Mouse (Mus musculus): Measurements from ENCODE around the gene Rln1. TPM values are rescaled to one million over a fixed set of nuclear protein-coding genes. Genes with fewer than 3 reads are reported as not detected.

The Rln1 gene
- polyA plus RNA-seq, 1 experiment from 2014 or later = 0.51 TPM

DNA sequence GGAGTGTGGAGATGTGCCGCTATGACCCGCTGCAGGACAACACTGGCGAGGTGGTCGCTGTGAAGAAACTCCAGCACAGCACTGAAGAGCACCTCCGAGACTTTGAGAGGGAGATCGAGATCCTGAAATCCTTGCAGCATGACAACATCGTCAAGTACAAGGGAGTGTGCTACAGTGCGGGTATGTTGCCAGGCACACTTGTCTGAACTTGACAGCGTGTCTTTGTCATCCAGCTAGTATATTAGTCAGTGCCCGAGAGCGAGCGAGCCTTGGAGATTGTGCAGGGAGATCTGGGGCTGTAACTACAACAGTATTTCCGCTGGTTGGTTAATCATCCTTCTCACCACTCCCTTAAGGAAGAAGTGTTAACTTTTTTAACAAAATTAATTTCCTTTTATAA lies 33.6 kb downstream of the Rln1 start:
- DNase-seq (ENCODE audit: low spot score) = no peak

GRCm38 (mm10) chr19:29297366-29297765 lies 37.1 kb downstream of the Rln1 start:
- DNase-seq (ENCODE audit: low spot score) = no peak

DNA sequence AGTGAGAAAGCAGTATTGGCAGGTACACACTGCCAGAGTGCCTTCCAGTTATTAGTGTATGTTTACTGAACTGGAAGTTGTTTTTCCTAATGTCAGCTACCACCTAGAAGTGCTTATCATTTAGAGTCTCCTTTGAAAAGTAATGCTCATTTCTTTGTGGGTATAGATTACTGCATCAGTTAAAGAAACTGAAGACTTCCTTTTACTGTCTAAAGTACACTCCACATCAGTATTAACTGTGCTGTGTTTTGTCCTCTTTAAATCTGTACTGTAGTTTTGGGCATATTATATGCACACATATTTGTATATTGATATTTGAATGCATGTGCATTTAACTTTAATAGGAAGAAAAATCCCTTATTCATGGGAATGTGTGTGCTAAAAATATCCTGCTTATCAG lies 38.3 kb downstream of the Rln1 start:
- DNase-seq (ENCODE audit: low spot score) = no peak

DNA sequence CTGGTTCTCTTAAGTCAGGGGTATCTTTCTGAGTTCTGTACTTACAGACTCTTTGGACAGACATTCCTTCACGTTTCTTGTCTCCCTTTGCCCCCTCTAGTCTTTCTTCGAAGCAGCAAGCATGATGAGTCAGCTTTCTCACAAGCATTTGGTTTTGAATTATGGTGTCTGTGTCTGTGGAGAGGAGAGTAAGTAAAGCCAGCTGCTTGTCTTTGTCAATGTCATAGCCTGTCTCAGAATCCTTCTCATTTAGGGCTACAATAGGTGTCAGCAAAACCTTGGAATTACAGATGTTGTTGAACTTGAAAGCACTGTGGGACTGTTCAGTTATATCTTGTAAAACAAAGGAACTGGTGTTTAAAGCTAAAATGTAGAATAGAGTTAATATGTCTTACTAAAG lies 39.7 kb downstream of the Rln1 start:
- no peak for DNase-seq (ENCODE audit: low spot score)

DNA sequence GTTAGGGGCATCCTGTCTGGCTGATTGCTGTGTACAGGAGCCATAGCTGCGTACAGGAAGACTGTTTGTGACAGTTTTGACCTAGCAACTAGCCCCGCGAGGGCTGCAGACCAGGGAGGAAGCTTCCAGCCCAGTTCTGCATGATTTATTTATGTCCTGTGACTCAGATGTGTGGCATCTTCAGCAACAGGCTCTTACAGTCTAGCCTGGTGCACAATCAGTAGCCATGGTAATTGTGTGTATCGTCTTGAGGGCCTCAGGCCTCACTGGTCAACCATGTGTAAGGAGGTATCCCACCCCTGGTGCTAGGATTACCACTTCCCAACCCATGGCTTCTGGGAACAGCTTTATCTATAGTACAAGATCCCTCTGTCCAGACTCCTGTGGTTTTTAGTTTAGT lies 41.9 kb downstream of the Rln1 start:
- DNase-seq (ENCODE audit: low spot score) = no peak

GRCm38 (mm10) chr19:29291532-29291931 lies 42.9 kb downstream of the Rln1 start:
- no peak for DNase-seq (ENCODE audit: low spot score)

DNA sequence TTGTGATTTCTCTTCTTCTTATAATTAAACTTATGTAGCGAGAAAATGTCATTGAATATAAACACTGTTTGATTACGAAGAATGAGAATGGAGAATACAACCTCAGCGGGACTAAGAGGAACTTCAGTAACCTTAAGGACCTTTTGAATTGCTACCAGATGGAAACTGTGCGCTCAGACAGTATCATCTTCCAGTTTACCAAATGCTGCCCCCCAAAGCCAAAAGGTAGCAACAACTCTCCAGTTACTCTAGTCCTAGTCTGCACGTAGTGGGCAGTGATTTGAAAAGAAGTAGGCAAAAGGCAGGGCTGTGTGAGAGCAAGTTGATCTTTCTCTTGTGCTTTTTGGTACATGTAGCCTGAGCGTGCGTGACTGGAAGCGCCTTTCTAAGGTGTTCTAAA lies 46.6 kb downstream of the Rln1 start:
- no peak for DNase-seq (ENCODE audit: low spot score)

DNA sequence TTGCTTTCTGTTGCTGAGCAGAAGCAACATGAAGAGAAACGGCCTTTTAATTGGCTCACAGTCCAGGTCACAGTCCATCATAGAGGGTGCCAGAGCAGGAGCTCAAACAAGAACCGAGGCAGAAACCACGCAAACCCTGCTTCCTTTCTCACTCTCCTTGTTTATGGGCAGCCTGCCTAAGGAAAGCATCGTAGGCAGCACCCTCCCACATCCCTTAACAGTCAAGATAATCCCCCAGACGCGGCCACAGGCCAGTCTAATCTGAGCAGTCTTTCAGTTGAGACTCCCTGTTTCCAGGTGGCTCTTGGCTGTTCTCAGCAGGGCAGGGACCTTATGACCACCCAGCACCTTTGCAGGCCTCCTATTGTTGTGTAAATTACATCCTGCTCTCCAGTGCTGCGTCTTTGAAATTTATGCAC lies 49.0 kb downstream of the Rln1 start:
- DNase-seq (ENCODE audit: low spot score) = no peak

Other genes starting within 250 kb of the Rln1 start
- 49.5 and 52.2 TPM in 2 replicates for gene Rcl1, start 233.3 kb downstream of the Rln1 start, polyA plus RNA-seq (2015; fragmentation: Nextera tagmentation; extraction: Ambion mirVana)
- gene Jak2, start 82.8 kb downstream of the Rln1 start, polyA plus RNA-seq (2015; fragmentation: Nextera tagmentation; extraction: Ambion mirVana) = 15.8 and 16.7 TPM in 2 replicates
- gene Insl6, start 9.3 kb downstream of the Rln1 start, polyA plus RNA-seq (2015; fragmentation: Nextera tagmentation; extraction: Ambion mirVana) = 13.5 and 15.1 TPM in 2 replicates
- 308 and 317 TPM in 2 replicates for gene Plgrkt, start 32.7 kb upstream of the Rln1 start, polyA plus RNA-seq (2015; fragmentation: Nextera tagmentation; extraction: Ambion mirVana)
- 11.3 and 12.0 TPM in 2 replicates for gene Cd274, start 32.8 kb upstream of the Rln1 start, polyA plus RNA-seq (2015; fragmentation: Nextera tagmentation; extraction: Ambion mirVana)
- 4.6 and 4.9 TPM in 2 replicates for gene Pdcd1lg2, start 76.2 kb upstream of the Rln1 start, polyA plus RNA-seq (2015; fragmentation: Nextera tagmentation; extraction: Ambion mirVana)
- 13.4 and 16.5 TPM in 2 replicates for gene Ric1, start 187.6 kb upstream of the Rln1 start, polyA plus RNA-seq (2015; fragmentation: Nextera tagmentation; extraction: Ambion mirVana)

Data from thymus, postnatal 0 days (tissue).